Mouse (Mus musculus) CH12.LX (cell line): ENCODE measurements around the gene Yap1.

Source experiments
- CTCF ChIP-seq, 2 experiments: IDR thresholded peaks in 1 of 2; conservative IDR thresholded peaks in 1 of 2; 2 replicates each; pipeline ENCODE4 v1.5.1; 2011 to 2012; ENCODE audit warnings: low read depth in 2 of 2, low read length in 2 of 2, improper control_type of control experiment in 1 of 2, inconsistent platforms in 1 of 2, mild to moderate bottlenecking in 1 of 2, moderate library complexity in 1 of 2
- EP300 ChIP-seq: IDR thresholded peaks from 2 replicates; pipeline ENCODE4 v1.6.1; 2011; ENCODE audit warnings: low read length, improper control_type of control experiment
- POLR2A ChIP-seq: IDR thresholded peaks from 2 replicates; pipeline ENCODE4 v1.6.1; 2011; ENCODE audit warnings: low read depth, mild to moderate bottlenecking, improper control_type of control experiment, low read length
- USF1 ChIP-seq: IDR thresholded peaks from 2 replicates; pipeline ENCODE4 v1.6.1; 2014; ENCODE audit warnings: low read depth, mild to moderate bottlenecking, inconsistent platforms, low read length, improper control_type of control experiment
- ZC3H11A ChIP-seq: IDR thresholded peaks from 2 replicates; pipeline ENCODE4 v1.6.1; 2012; ENCODE audit warnings: low read depth, mild to moderate bottlenecking, inconsistent platforms, low read length, improper control_type of control experiment
- ZKSCAN1 ChIP-seq: IDR thresholded peaks from 2 replicates; pipeline ENCODE4 v1.6.1; 2012; ENCODE audit warnings: low read depth, inconsistent platforms, low read length, improper control_type of control experiment, borderline replicate concordance

- TF ChIP-seq EP300 (no peak), CTCF (conservative IDR thresholded peaks at IDR 0.05 in 1 of 2, IDR thresholded peaks at IDR 0.05 in 1 of 2; ENCODE audit: low read depth in 2 of 2, low read length in 2 of 2) (no peak), ZC3H11A (no peak), POLR2A (no peak), USF1 (no peak), ZKSCAN1 (no peak)
Observed at GRCm38 (mm10) chr9:7929552-7929951, 74.8 kb downstream of the Yap1 start.
